ENCODE assay signal across 8 mouse cellular contexts in genomic region chr6:47174580-47175294, GRCm38 (mm10).
DNase-seq lines count a peak whose midpoint lies in the region; ATAC-seq and TF ChIP-seq lines count a peak whose summit lies in the region.
"Not testable (repeated sequence)": the region's sequence is repeated elsewhere in the genome, so short reads cannot be mapped to it uniquely, and the experiment has no call there.

No protein-coding gene starts in this region.

- DNase-seq in CH12.LX (ENCODE audit: extremely low read depth); liver, embryonic 13.5 days: not testable (repeated sequence)
- peak; percentile 33 for DNase-seq in cerebellum, adult 11 months
- DNase-seq in cerebellum, postnatal 25 days: peak; percentile 52 to 67
- DNase-seq in heart, adult 11 months: peak; percentile 76
- DNase-seq in naive thymus-derived CD4-positive, alpha-beta T cell, adult 2 months (ENCODE audit: low read depth): peak; percentile 13

- H3K4me3 ChIP-seq in CH12.LX (replicated peaks in 1 of 3; ENCODE audit: low read depth in 2 of 3, low read length in 2 of 3, poor library complexity in 1 of 3); hindbrain, embryonic 15.5 days; liver, embryonic 13.5 days (replicated peaks): not testable (repeated sequence)

- ATAC-seq in hindbrain, embryonic 15.5 days (ENCODE audit: low FRiP score, low read depth): peak; percentile 63; the same call in 1 of the 2 replicates
- not testable (repeated sequence) for ATAC-seq in liver, embryonic 13.5 days (ENCODE audit: low read depth)
- 0 out of 2 replicates have a peak, but pooled peaks have one; percentile 47 for ATAC-seq in megakaryocyte-erythroid progenitor cell, adult 5-6 weeks (replicated peaks; ENCODE audit: low FRiP score, low TSS enrichment, poor library complexity, severe bottlenecking)

- H3K79me2 ChIP-seq in CH12.LX (replicated peaks; ENCODE audit: control insufficient read depth, extremely low read depth, insufficient read depth, poor library complexity, severe bottlenecking): not testable (repeated sequence)

- not testable (repeated sequence) for H3K27ac ChIP-seq in CH12.LX (ENCODE audit: insufficient read depth, low read depth); liver, embryonic 13.5 days
- peak overlapping the region; percentile 66 for H3K27ac ChIP-seq in hindbrain, embryonic 15.5 days (replicated peaks)

- 37% methylated on average over 8 of the region's 8 CpGs for WGBS in hindbrain, embryonic 15.5 days
- 19% methylated on average over 8 of the region's 8 CpGs for whole genome bisulfite sequencing in liver, embryonic 13.5 days (ENCODE audit: insufficient replicate concordance)

- not testable (repeated sequence) for TF ChIP-seq POLR2A in CH12.LX (IDR thresholded peaks at IDR 0.05; ENCODE audit: low read depth, low read length)

- TF ChIP-seq RAD21 in CH12.LX (IDR thresholded peaks at IDR 0.05; ENCODE audit: low read depth, low read length): not testable (repeated sequence)

- H3K4me2 ChIP-seq in CH12.LX (ENCODE audit: insufficient read depth, low read depth, poor library complexity, severe bottlenecking): peak overlapping the region; percentile 56
- not testable (repeated sequence) for H3K4me2 ChIP-seq in hindbrain, embryonic 15.5 days
- H3K4me2 ChIP-seq in liver, embryonic 13.5 days: peak overlapping the region; percentile 21; the same call in 1 of the 2 replicates

- dilution Hi-C loops in CH12.LX (cut with MboI; ENCODE audit: extremely low pct_ligation_motif_present, extremely low pct_unique_long_range_greater_than_20kb, low sequenced_read_pairs): not testable (repeated sequence)

- not testable (repeated sequence) for H3K9me3 ChIP-seq in CH12.LX (replicated peaks; ENCODE audit: low read length); hindbrain, embryonic 15.5 days; liver, embryonic 13.5 days (replicated peaks)

- H3K27me3 ChIP-seq in CH12.LX (replicated peaks); hindbrain, embryonic 15.5 days; liver, embryonic 13.5 days: not testable (repeated sequence)

- H3K4me1 ChIP-seq in CH12.LX (ENCODE audit: control insufficient read depth in 1 of 2, insufficient read depth in 2 of 2); liver, embryonic 13.5 days (replicated peaks): not testable (repeated sequence)
- H3K4me1 ChIP-seq in hindbrain, embryonic 15.5 days (replicated peaks): peaks cover 17% of the 10 kb centered on the region

- H3K9ac ChIP-seq in CH12.LX (ENCODE audit: insufficient read depth, low read depth): peak overlapping the region; percentile 32; the same call in 1 of the 2 replicates
- not testable (repeated sequence) for H3K9ac ChIP-seq in hindbrain, embryonic 15.5 days; liver, embryonic 13.5 days

- TF ChIP-seq CTCF in CH12.LX (conservative IDR thresholded peaks at IDR 0.05 in 1 of 2, IDR thresholded peaks at IDR 0.05 in 1 of 2; ENCODE audit: low read depth in 2 of 2, low read length in 2 of 2): not testable (repeated sequence)

- not testable (repeated sequence) for H3K36me3 ChIP-seq in CH12.LX (replicated peaks in 1 of 2; ENCODE audit: control insufficient read depth in 1 of 2, insufficient read depth in 1 of 2, low read length in 1 of 2); hindbrain, embryonic 15.5 days; liver, embryonic 13.5 days

- not testable (repeated sequence) for TF ChIP-seq EP300 in CH12.LX (IDR thresholded peaks at IDR 0.05; ENCODE audit: low read length)

- in situ Hi-C loops in CH12.LX (cut with MboI; ENCODE audit: low pct_ligation_motif_present, low pct_unique_long_range_greater_than_20kb, low sequenced_read_pairs): not testable (repeated sequence)

TF ChIP-seq in CH12.LX, 34 proteins besides CTCF, POLR2A, EP300 and RAD21:
- peak; percentile 89 for TF ChIP-seq ZNF384 (IDR thresholded peaks at IDR 0.05; ENCODE audit: low read depth, low read length)
